Mouse (Mus musculus) lung, embryonic 16.5 days (tissue): ENCODE data around the gene Parp4. TPM values are rescaled to one million over a fixed set of nuclear protein-coding genes. Genes with fewer than 3 reads are reported as not detected.

Source experiments
- ATAC-seq: fragments of 200-750 bp; cut with Nextera tagmentation; 2 replicates; pipeline ENCODE4 v1.8.0; 2017; ENCODE audit warnings: low read depth, mild to moderate bottlenecking, moderate library complexity
- H3K27ac ChIP-seq: fragments of 300-500 bp; sonication (generic); 2 replicates; pipeline ENCODE4 v1.5.1; 2014; ENCODE audit warnings: mild to moderate bottlenecking, control low read depth, low read length
- H3K27me3 ChIP-seq: fragments of 300-500 bp; sonication (generic); 2 replicates; pipeline ENCODE4 v1.6.1; 2014; ENCODE audit warnings: low read depth, low read length, mixed read lengths; ENCODE audit not compliant: control insufficient read depth, insufficient read depth
- H3K36me3 ChIP-seq: fragments of 300-500 bp; sonication (generic); 2 replicates; pipeline ENCODE4 v1.6.1; 2014; ENCODE audit warnings: low read length; ENCODE audit not compliant: control insufficient read depth, insufficient read depth
- H3K4me1 ChIP-seq: fragments of 300-500 bp; sonication (generic); replicated peaks from 2 replicates; pipeline ENCODE4 v1.6.1; 2014; ENCODE audit warnings: low read length, mixed read lengths; ENCODE audit not compliant: control insufficient read depth, insufficient read depth
- H3K4me2 ChIP-seq: fragments of 300-500 bp; sonication (generic); 2 replicates; pipeline ENCODE4 v1.6.1; 2014; ENCODE audit warnings: low read depth, low read length, control low read depth
- H3K4me3 ChIP-seq: fragments of 300-500 bp; sonication (generic); 2 replicates; pipeline ENCODE4 v1.5.1; 2014; ENCODE audit warnings: mild to moderate bottlenecking, low read length, control low read depth
- H3K9ac ChIP-seq: fragments of 300-500 bp; sonication (generic); 2 replicates; pipeline ENCODE4 v1.6.1; 2014; ENCODE audit warnings: low read length, control low read depth
- H3K9me3 ChIP-seq: fragments of 300-500 bp; sonication (generic); 2 replicates; pipeline ENCODE4 v1.6.1; 2016; ENCODE audit warnings: low read length; ENCODE audit not compliant: control insufficient read depth
- WGBS: fragments of 180-500 bp; shearing (Covaris S2); extraction: QIAGEN DNeasy Blood & Tissue Kit; methylation state at CpG from one replicate; pipeline ENCODE4 v1.1.7; 2014; 5-methylcytosine and 5-hydroxymethylcytosine counted together
- polyA plus RNA-seq: library from polyadenylated mRNA; unstranded; fragments of >200 nt; fragmentation: Nextera tagmentation; extraction: Ambion mirVana; gene quantifications from 2 replicates; pipeline ENCODE4 v1.2.1, GENCODE M21; 2015

Parp4 gene
- polyA plus RNA-seq, 1 experiment from 2014 or later = 7.7 TPM

DNA sequence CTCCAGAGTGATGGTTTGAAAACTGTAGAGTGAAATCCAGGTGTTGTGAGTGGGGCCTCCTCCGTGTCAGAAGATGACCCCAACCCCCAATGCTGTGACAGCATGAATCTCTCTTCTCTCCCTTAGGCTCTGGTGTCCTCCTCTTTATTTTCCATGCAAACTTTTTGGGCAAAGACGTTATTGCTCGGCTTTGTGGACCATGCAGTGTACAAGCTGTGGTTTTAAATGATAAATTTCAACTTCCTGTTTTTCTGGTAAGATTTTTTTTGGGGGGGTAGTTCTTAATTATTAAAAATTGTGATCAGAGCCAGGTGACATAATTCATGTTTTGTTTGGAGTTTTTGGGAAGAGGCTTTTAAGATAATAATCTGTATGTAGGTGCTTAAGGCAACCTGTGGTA, 120.1 kb downstream of the Parp4 start:
- no peak overlapping the region for H3K4me3 ChIP-seq
- 75% methylated on average over 3 of the region's 3 CpGs for WGBS
- H3K4me2 ChIP-seq = no peak overlapping the region
- H3K9me3 ChIP-seq = no peaks in the 10 kb centered on the region
- H3K27me3 ChIP-seq = no peaks in the 10 kb centered on the region
- H3K27ac ChIP-seq = no peak overlapping the region
- no peaks in the 10 kb centered on the region for H3K4me1 ChIP-seq
- no peak overlapping the region for H3K9ac ChIP-seq
- no peak for ATAC-seq
- peaks cover 59% of the 10 kb centered on the region for H3K36me3 ChIP-seq

DNA sequence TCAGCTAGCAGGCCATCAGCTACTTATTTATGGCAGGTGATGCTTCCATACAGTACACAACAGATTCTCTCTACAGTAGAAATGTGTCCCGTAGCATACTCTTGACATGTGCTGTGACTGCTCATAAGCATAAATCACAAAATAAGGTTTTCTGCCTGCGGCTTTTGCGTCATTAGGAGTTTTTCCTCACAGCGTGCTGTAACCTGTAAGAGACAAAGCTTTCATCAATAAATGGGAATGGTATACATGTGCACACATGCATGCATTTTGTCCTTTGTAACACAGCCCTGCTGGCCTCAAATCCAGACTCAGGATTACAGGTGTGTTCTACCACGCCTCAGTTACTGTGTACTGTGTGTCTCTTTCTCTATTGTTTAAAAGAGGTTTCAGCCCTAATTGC, 122.4 kb downstream of the Parp4 start:
- H3K4me3 ChIP-seq = no peak overlapping the region
- H3K4me1 ChIP-seq = no peaks in the 10 kb centered on the region
- ATAC-seq = no peak
- H3K9ac ChIP-seq = no peak overlapping the region
- H3K4me2 ChIP-seq = no peak overlapping the region
- peaks cover 43% of the 10 kb centered on the region for H3K36me3 ChIP-seq
- 91% methylated on average over 5 of the region's 5 CpGs for WGBS
- H3K27me3 ChIP-seq = no peaks in the 10 kb centered on the region
- no peaks in the 10 kb centered on the region for H3K9me3 ChIP-seq
- H3K27ac ChIP-seq = no peak overlapping the region

- Histone ChIP-seq H3K27ac (no peak overlapping the region), H3K9me3 (no peaks in the 10 kb centered on the region), H3K4me3 (no peak overlapping the region), H3K36me3 (peaks cover 16% of the 10 kb centered on the region), H3K4me2 (no peak overlapping the region), H3K4me1 (no peaks in the 10 kb centered on the region), H3K9ac (no peak overlapping the region), H3K27me3 (no peaks in the 10 kb centered on the region)
- no peak for ATAC-seq
- 90% methylated on average over 4 of the region's 4 CpGs for WGBS
Observed at GRCm38 (mm10) chr14:56702644-56703043, 127.2 kb downstream of the Parp4 start.

DNA sequence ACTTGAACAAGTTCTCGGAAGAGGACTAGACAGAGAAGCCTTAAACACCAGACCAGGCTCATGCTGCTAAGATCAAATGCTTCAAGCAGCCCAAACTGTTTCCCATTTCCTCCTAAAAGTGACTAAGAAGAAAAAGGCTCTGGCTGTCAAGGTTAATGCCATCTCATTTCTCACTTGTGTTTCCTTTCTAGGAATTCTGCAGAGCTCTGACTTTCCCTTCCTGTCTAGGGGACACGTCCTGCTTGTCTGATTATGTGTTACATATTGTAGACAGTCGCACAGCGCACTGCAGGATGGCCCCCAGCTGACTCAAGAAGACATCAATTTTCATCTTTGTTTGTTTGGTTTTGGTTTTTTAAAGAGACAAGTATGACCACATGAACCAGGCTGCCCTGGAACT, 130.3 kb downstream of the Parp4 start:
- Histone ChIP-seq H3K27ac (no peak overlapping the region), H3K4me3 (no peak overlapping the region)

More for the DNA sequence above, 130.3 kb downstream of the Parp4 start:
- Histone ChIP-seq H3K4me1 (no peaks in the 10 kb centered on the region), H3K36me3 (peaks cover 1% of the 10 kb centered on the region; the same call in 1 of the 2 replicates), H3K27me3 (no peaks in the 10 kb centered on the region), H3K9me3 (no peaks in the 10 kb centered on the region), H3K4me2 (no peak overlapping the region), H3K9ac (no peak overlapping the region)
- WGBS = 51% methylated on average over 4 of the region's 4 CpGs
- peak; percentile 47; the same call in 1 of the 2 replicates for ATAC-seq

Other genes with a start within 250 kb of the Parp4 start
- gene Atp12a, start 210.6 kb upstream of the Parp4 start, polyA plus RNA-seq = 2.2 and 2.6 TPM in 2 replicates
- 1.1 and 1.4 TPM in 2 replicates for gene Rnf17, start 173.0 kb upstream of the Parp4 start, polyA plus RNA-seq
- gene Cenpj, start 194 bp upstream of the Parp4 start, polyA plus RNA-seq = 9.8 and 12.7 TPM in 2 replicates
- gene Mphosph8, start 92.6 kb downstream of the Parp4 start, polyA plus RNA-seq = 18.6 and 26.1 TPM in 2 replicates
- gene Pspc1, start 202.7 kb downstream of the Parp4 start, polyA plus RNA-seq = 19.1 and 19.2 TPM in 2 replicates
- 27.3 and 31.1 TPM in 2 replicates for gene Zmym5, start 236.1 kb downstream of the Parp4 start, polyA plus RNA-seq